Mouse (Mus musculus) retina, adult 2 months (tissue): ENCODE measurements around the gene Wfdc3.
A peak's percentile ranks its signal among the peaks of the same experiment; 100 is the strongest.

ENCODE experiments used
- DNase-seq: peaks from one replicate; pipeline ENCODE4 v3.0.0-alpha.2; 2012; ENCODE audit warnings: low read depth, low spot score

Wfdc3 gene

DNA sequence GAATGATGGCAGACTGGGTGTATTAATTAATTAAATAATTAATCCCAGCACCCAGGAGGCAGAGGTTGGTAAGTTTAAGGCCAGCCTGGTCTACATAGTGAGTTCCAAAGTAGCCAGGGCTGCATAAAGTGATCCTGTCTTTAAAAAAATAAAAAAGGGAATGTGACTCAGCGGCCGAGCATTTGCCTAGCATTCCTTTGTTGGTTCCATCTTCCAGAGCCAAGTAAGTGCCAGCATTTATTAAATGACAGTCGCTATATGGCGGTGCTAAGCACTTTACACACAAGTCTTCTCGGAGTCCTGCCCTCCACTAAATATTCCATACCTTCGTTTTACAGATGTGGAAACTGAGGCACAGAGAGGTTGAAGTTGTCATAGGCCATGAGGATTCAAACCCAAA lies 30.4 kb upstream of the Wfdc3 start:
- DNase-seq = no peak

DNA sequence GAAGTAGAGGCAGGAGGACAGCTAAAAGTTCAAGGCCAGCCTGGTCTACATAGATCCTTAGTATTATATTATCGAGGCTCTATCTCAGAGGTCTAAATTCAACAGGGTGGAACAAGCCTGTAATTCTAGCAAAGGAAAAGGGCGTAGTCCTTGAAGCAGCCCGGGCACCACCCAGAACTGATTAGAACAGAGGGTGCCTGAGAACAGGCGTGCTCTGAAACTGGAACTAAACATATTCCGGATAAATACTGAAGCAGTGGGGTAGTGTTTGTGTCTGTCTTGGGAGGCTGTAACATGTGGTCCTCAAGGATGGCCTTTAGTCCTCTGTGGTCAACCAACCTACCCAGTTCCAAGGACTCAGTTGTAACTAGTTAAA lies 28.2 kb upstream of the Wfdc3 start:
- DNase-seq = no peak

DNA sequence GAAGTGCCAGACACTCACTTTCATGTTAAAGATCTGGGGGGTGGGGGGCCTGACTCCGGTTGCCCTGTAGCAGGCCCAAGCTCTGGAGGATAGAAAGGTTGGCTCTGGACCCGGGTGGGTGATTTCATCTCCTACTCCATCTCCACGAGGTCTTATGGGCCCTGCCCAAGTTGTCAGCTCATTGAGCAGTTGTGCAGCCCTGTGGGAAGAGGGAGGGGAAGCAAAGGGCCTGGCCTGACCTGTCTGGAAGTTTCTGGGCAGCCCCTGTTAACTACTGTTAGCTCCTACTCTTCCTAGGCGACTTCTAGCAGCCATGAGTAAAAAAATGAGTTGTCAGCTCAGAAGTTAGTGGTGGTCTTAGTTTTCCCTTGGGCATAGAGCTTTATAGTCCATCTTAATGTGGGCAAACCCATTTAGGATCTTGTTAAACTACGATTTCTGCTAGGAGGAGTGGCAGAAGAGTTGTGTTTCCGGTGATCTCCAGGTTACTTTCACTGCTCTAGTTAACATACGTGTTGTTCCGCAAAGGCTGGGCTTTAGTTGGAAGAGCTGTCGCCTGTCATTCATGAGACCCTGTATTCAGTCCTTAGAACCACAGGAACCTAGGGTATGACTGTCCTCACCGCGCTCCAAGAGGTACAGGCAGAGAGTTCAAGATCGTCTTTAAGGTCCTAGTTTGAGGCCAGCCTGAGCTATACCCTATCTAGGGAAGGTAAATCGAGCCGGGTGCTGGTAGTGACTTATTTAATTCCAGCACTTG lies 27.7 kb upstream of the Wfdc3 start:
- DNase-seq = no peak

DNA sequence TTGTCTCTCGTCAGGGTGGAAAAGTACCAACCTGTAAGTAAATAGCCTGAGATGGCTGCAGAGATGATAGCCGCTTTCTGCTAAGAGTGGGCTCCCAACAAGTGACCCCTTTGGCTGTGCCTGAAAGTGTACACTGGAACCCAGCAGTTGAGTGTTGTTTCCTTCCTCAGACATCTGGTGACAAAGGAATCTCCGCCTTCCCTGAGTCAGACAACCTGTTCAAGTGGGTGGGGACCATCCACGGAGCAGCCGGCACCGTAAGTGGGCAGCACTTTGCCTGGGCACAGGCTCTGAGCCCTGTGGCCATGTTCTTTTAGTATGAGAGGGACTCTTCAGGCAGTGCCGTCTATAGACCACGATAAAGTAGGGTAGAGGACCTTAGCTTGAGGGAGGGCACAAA lies 25.4 kb upstream of the Wfdc3 start:
- DNase-seq = no peak

DNA sequence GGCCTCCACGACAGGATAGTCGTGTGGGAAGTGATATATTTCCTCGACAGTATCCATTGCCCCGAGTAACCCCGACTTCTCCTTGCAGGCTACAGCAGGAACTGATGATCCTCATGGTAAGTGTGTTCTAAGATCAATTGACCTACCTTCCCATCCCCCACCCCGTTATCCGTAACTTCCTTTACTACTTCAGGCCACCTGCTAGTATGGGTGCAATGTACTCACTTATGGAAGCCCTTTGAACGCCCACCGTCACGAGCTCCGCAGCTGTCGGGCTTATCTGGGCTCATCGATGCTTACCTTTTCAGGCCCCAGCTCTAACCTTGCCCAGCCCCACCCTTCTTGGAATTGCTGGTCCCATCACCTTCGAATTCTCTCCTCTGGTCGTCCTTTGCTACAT lies 24.5 kb upstream of the Wfdc3 start:
- no peak for DNase-seq

DNA sequence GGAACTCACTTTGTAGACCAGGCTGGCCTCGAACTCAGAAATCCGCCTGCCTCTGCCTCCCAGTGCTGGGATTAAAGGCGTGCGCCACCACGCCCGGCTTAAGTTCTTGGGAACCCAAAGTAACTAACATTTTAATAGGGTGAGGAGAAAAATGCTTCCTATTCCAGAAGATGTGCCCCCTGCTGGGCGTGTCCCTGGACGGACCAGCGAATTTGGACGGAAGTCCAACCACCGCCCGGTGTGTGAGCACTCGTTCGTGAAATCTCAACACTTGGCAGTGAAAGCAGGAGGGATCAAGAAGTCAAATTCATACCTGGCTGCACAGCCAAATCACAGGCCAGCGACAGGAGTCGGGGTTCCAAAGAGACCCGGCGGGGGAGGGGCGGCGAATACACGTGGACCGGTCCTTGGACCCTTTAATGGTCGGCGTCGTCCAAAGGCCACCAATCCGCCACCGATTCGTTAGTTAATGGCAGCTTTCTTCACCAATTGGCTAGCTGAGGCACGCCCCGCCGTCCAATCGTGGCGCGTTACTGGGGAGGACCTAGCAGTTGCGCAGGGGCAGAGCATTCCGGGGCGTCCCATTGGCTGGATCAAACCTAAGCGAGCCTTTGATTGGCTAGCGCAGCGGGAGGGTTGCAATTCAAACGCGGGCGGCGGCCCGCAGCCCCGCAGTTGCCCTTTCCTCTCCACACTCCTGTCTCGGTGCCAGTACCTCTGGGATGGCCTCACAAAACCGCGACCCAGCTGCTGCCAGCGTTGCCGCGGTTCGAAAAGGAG lies 23.7 kb upstream of the Wfdc3 start, which contains the start of gene Ube2c:
Gene Ube2c, plus strand, starts transcription at position 641 of the 780 bp plus-strand sequence.
- DNase-seq = peak; percentile 85

DNA sequence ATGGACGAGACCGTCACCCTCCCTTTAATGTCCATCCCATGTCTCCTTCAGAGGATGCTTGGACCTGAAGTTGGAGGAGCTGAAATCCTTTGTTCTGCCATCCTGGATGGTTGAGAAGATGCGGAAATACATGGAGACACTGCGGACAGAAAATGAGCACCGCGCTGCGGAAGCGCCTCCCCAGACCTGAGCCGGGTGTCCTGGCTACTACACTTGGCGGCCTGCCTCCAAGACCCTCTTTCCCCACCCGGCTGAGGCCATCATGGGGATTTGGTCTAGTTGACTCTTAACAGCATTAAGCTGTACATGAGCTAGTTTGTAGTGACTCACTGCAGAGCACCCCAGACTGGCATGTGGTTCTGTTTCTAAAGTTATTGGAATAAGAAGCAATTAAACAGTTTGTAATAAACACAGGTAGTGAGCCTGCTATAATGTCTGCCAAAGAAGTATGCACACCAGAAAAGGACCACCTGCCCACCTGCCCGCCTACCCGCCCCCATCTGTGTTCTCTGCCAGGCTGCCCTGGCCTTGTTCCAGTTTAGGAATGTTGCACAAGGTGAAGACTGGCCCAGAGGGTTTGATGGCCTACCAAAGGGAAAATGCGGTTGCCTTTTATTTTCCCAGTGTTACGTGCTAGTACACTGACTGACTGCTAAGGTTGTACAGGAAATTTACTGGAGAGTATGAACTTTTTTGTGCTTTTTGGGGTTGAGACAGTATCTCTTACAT lies 22.2 kb upstream of the Wfdc3 start:
- DNase-seq = no peak

DNA sequence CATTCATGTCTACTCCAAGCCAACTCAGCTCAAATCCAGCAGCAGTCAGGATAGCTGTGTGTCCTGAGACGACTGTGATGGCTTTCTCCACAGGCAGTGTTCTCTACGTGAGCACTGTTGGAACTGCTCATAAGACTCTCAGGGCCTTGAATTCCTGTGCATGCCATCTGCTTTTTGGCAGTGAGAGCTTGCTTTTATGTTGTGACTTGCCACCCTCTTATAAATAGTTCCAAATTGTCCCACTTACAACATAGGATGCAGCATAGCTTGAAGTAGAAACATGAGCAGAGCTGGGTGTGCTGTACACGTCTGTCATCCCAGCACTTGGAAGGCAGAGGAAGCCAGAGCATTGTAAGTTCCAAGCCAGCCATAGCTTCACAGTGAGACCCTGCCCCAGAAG lies 20.1 kb upstream of the Wfdc3 start:
- DNase-seq = no peak

DNA sequence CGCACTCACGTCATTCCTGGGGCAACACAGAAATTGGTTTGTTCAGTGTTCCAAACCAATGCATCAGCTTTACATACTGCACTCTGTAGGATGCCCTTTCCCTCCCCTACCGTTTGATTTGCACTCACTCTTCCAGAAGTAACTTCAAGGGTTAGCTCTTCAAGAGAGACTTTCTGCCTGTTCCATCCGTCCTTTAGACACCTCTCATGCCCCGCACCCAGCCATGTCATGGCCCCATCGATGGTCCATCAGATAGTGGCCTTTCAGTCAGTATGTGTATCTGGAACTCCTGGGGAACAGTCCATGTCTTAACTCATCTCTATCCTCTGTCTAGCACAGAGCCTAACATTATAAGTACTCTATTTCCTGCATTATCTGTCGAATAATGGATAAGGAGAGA lies 16.9 kb upstream of the Wfdc3 start:
- no peak for DNase-seq

DNA sequence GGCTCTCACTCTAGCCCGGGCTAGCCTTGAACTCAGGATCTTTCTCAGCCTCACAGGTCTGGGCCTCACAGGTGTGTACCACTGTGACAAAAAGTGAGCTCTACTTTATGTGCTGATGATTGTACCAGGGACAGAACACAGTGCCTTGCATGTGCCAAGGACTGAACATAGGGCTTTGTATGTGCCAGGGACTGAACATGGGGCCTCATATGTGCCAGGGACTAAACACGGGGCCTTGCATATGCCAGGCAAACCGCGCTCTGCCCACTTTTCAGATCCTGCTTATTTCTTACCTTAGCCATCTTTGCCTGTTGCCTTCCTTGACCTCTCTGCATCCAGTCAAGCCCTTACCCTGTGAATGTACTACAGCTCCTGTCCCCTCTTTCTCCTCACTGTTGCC lies 16.2 kb upstream of the Wfdc3 start:
- no peak for DNase-seq

DNA sequence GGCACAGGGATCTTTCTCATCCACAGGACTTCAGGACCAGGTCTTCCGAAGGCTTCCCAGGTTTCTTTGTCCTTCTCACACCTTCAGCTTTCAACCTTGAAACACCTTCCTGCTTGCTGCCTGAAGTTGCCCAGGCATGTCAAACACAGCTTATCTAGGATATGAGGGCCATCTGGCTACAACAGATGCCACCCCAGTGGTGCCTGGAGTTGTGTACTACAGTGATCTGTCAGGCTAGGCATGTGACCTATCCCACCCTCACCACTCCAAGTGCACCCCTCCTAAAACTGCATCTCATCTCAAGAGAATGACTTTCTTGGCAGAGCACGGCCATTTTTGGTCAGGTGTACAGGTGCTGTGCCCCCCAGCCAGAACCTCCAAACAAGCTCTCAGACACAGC lies 15.8 kb upstream of the Wfdc3 start:
- no peak for DNase-seq

DNA sequence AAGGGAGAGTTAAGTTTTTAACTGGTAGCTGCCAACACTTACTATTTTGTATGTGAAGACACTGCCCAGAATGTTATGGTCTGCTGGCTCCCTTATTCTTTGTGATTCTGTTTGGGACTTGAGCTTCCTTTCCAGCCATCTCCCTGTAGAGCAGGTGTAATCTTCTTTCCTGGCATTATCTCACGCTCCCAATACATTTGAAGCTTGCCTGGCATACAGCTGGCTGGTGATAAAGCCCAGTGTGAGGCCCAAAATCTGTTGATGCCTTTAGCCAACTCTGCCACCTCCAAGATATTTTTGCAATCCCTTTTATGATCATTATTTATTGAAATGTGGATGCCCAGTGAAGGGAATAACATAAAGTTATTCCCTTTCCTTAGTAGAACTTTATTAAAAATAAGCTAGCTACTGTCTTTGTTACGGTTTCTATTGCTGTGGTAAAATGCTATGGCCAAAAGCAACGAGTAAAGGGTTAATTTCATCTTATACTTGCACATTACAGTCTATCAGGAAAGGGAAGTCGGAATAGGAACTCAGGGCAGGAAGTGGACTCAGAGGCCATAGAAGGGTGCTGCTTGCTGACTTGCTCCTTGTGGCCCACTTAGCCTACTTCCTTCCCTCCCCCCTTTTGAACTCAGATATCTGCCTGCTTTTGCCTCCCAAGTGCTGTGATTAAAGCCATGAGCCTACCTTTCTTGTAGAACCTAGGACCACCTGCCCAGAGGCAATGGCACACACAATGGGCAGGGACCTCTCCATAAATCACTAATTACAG lies 14.5 kb upstream of the Wfdc3 start:
- no peak for DNase-seq

DNA sequence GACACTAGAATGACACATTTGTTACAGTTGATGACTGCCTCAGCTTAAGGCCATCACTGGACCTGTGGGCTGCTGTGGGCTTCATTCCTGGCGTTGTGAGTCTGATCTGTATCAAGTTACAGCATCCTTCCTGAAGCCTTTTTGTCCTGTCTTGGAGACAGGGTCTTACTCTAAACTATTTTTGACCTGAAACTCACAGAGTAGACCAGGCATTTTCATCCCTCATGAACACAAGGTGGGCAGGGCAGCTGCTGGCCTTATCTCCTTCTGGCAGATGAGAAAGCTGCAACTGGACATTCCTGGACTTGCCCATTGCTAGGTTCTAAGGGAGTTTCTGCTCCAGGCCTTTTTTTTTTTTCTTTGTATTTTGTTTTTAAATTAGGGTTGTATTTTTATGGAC lies 13.0 kb upstream of the Wfdc3 start:
- no peak for DNase-seq

DNA sequence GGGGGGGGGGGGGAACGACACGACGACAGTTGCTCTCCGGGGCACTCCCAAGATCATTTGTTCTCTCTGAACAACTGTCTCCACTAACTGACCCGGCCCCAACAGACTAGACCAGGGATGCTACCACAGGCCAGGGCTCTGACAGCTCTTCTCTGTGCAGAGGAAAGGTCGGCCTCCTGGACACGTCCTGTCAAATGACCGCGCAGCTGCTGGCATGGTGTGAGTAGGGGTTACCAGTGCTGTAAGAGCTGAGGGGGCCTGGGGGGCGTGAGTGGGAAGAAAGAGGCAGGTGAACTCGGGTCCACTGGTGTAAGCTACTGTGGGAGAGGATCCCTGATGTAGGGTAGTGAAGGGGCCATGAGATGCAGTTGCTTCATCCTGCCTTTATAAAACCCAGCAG lies 12.1 kb upstream of the Wfdc3 start:
- DNase-seq = no peak

DNA sequence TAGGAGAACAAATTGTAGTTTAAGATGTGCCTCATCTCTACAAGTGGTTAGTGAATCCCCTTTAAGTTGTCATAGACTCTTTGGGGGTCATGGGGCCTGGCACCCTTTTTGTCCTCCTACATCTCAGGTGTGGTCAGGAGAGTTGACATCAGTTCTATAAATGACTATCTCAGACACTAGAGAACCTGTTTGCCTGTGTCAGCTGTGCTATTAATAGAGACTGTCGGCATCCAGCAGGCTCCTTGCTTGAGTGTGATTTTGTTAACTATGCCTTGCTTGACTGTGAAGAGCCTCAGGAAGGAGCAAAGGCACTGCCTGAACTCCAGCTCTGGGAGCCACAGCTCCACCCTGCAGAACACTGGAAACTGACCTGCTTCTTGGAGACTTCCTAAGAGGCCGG lies 9.1 kb upstream of the Wfdc3 start:
- DNase-seq = no peak

DNA sequence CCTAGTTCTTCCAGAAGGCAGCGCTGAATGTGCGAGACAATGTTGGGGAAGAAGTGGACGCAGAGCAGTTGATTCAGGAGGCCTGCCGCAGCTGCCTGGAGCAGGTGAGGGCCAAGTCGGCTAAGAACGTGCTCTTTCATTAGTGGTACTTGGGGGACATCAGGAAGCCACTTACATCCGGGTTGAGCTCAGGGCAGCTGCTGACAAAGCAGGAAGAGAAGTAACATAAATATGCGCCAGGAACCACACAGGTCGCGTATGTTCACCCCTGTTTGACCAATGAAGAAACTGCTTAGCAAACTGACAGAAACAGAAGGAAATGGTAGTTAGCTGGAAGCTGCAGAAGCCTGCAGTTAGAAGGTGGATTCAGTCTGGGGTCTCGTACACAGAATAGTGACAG lies 8.4 kb upstream of the Wfdc3 start:
- no peak for DNase-seq

DNA sequence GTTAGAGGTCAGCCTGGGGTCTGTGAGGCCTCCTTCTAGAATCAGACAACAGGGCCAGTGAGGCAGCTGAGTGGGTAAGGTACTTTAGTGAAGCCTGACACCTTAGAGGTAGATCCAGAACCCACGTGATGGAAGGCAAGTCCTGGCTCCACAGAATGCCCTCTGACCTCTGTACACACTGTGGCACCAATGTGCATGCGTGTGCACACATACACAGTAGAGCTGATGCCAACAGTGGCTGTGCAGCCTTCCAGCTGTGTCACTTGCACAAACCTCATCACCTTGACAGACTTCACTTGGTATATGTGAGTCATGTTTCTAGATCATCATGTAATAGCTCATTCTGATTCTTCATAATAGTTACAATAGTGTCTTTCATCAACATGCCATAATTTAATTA lies 6.7 kb upstream of the Wfdc3 start:
- DNase-seq = no peak

DNA sequence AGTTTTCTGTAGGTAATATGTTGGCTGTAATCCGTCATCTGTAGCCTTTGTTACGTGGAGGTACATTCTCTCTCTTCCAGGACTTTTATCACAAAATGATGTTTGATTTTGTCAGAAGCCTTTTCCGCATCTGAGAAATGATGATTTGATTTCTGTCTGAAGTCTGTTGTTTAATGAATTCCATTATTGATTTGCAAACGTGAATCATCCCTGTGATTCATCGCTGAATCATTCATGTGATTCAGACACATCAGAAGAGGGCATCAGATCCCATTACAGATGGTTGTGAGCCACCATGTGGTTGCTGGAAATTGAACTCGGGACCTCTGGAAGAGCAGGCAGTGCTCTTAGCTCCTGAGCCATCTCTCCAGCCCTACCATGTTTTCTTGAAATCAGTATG lies 3.3 kb upstream of the Wfdc3 start:
- no peak for DNase-seq

DNA sequence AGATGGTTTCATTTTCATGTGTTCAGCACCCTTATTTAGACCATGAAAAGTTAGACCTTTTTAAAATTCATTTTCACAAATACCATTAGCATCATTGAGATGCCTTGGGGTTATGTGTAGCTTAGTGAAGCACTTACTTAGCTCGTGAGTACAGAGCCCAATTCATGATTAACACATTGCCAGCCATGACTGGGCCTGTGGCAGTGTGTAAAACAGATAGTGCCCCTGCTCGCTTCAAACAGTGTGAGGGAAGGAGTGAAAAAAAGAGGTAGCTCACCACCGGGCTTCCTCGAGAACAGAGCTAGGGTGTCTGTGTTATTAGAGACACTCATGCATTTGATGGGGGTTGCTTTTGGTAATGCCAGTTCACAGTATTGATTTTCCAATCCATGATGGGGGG lies 2.5 kb upstream of the Wfdc3 start:
- no peak for DNase-seq

DNA sequence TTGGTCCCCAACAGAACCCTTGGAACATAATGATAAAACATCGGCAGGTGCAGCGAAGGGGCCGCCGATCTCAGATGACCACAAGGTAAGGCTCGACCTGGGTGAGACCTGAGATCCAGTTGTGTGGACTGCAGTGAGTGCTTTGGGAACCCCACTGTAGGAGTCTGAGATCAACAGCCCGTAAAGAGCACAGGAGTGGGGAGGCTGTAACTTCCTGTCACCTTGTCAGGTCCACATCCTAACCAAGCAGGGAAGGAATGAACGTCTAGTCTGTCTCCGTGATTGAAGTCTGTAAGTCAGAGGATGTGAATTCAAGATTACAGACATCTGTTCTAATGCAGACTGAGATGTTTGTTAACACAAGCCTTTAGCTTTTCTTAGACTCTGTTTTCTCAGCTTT lies 962 bp upstream of the Wfdc3 start:
- no peak for DNase-seq

DNA sequence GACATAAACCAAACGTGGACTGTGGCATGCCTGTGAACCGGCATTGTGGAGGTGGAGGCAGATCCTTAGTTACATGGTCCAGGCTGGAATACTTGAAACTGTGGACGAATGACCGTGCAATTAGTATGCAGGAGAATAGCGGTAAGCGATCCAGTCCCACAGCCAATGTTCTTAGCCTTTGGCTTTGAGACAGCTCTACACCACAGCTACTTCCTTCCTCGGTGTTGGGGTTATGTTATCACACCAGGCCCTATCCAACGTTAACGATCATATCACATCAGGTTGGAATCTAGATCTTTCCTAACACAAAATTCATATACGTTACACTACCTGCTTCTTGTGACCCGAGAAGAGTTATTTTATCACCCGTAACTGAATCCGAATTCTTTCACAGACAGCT lies 744 bp downstream of the Wfdc3 start:
- DNase-seq = no peak

DNA sequence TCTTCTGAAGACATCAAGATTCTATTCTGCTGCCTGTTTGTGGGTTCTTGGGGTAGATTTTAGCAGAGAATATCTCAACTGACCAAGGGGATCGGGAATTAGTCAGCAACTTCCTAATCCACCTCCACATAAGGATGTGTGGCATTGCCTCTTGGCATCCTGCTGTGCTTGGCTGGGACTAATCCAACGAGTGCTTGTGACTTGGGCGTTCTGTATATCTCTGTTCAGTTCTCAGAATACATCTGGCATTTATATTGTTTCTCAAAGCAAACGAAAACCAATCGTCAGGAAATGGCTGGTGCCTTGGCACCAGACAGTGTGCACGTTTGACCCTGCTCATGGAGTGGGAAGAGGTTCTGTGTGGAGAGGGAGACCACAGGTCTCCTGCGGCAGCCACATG lies 5.9 kb downstream of the Wfdc3 start:
- no peak for DNase-seq
